Mouse (Mus musculus): Measurements from ENCODE around the gene Zfp385c. TPM values are rescaled to one million over a fixed set of nuclear protein-coding genes. Genes with fewer than 3 reads are reported as not detected.

The Zfp385c gene
- polyA plus RNA-seq, 1 experiment from 2014 or later: 0.26 TPM

GRCm38 (mm10) chr11:100628056-100628455, 64.2 kb downstream of the Zfp385c start:
- Histone ChIP-seq H3K27ac (ENCODE audit: low read length) (no peak overlapping the region), H3K4me3 (ENCODE audit: low read length) (no peak overlapping the region), H3K4me2 (ENCODE audit: low read depth, low read length) (no peak overlapping the region), H3K4me1 (replicated peaks; ENCODE audit: control insufficient read depth, insufficient read depth, low read length) (peaks cover 15% of the 10 kb centered on the region), H3K9ac (ENCODE audit: low read length) (no peak overlapping the region), H3K36me3 (ENCODE audit: control insufficient read depth, insufficient read depth, low read length) (peaks cover 10% of the 10 kb centered on the region), H3K9me3 (ENCODE audit: control insufficient read depth, low read length) (no peaks in the 10 kb centered on the region), H3K27me3 (ENCODE audit: control insufficient read depth, insufficient read depth, low read depth, low read length) (no peaks in the 10 kb centered on the region)
- ATAC-seq (ENCODE audit: low read depth): no peak
- WGBS: 65% methylated on average over 5 of the region's 5 CpGs

- peak overlapping the region; percentile 58 for H3K27ac ChIP-seq (ENCODE audit: low read length)
- H3K4me1 ChIP-seq (replicated peaks; ENCODE audit: control insufficient read depth, insufficient read depth, low read length): peaks cover 15% of the 10 kb centered on the region
- H3K27me3 ChIP-seq (ENCODE audit: control insufficient read depth, insufficient read depth, low read depth, low read length): no peaks in the 10 kb centered on the region
- no peak overlapping the region for H3K4me2 ChIP-seq (ENCODE audit: low read depth, low read length)
- H3K4me3 ChIP-seq (ENCODE audit: low read length): no peak overlapping the region
- no peak overlapping the region for H3K9ac ChIP-seq (ENCODE audit: low read length)
- ATAC-seq (ENCODE audit: low read depth): peak; percentile 44; the same call in 1 of the 2 replicates
- 13% methylated on average over 9 of the region's 9 CpGs for WGBS
- H3K9me3 ChIP-seq (ENCODE audit: control insufficient read depth, low read length): no peaks in the 10 kb centered on the region
- H3K36me3 ChIP-seq (ENCODE audit: control insufficient read depth, insufficient read depth, low read length): peaks cover 10% of the 10 kb centered on the region
Measured at GRCm38 (mm10) chr11:100626701-100627195, 65.5 kb downstream of the Zfp385c start.

GRCm38 (mm10) chr11:100625754-100626700, 66.2 kb downstream of the Zfp385c start:
- Histone ChIP-seq H3K9me3 (ENCODE audit: control insufficient read depth, low read length) (no peaks in the 10 kb centered on the region), H3K36me3 (ENCODE audit: control insufficient read depth, insufficient read depth, low read length) (peaks cover 10% of the 10 kb centered on the region), H3K4me3 (ENCODE audit: low read length) (no peak overlapping the region), H3K4me1 (replicated peaks; ENCODE audit: control insufficient read depth, insufficient read depth, low read length) (peaks cover 15% of the 10 kb centered on the region), H3K27me3 (ENCODE audit: control insufficient read depth, insufficient read depth, low read depth, low read length) (no peaks in the 10 kb centered on the region), H3K27ac (ENCODE audit: low read length) (peak overlapping the region; percentile 58), H3K9ac (ENCODE audit: low read length) (no peak overlapping the region), H3K4me2 (ENCODE audit: low read depth, low read length) (no peak overlapping the region)
- WGBS: 91% methylated on average over 23 of the region's 23 CpGs
- no peak for ATAC-seq (ENCODE audit: low read depth)

- Histone ChIP-seq H3K4me1 (replicated peaks; ENCODE audit: control insufficient read depth, insufficient read depth, low read length) (peaks cover 17% of the 10 kb centered on the region), H3K9ac (ENCODE audit: low read length) (peak overlapping the region; percentile 92; the same call in 1 of the 2 replicates), H3K27me3 (ENCODE audit: control insufficient read depth, insufficient read depth, low read depth, low read length) (no peaks in the 10 kb centered on the region), H3K27ac (ENCODE audit: low read length) (no peak overlapping the region), H3K4me3 (ENCODE audit: low read length) (peak overlapping the region; percentile 90), H3K36me3 (ENCODE audit: control insufficient read depth, insufficient read depth, low read length) (peaks cover 10% of the 10 kb centered on the region), H3K4me2 (ENCODE audit: low read depth, low read length) (peak overlapping the region; percentile 79), H3K9me3 (ENCODE audit: control insufficient read depth, low read length) (no peaks in the 10 kb centered on the region)
- WGBS: 30% methylated on average over 5 of the region's 5 CpGs
- ATAC-seq (ENCODE audit: low read depth): no peak
Measured at GRCm38 (mm10) chr11:100623867-100624266, 68.4 kb downstream of the Zfp385c start.

GRCm38 (mm10) chr11:100622714-100623113, 69.5 kb downstream of the Zfp385c start:
- Histone ChIP-seq H3K4me3 (ENCODE audit: low read length) (peak overlapping the region; percentile 90), H3K27ac (ENCODE audit: low read length) (peak overlapping the region; percentile 77), H3K4me1 (replicated peaks; ENCODE audit: control insufficient read depth, insufficient read depth, low read length) (peaks cover 20% of the 10 kb centered on the region), H3K9me3 (ENCODE audit: control insufficient read depth, low read length) (no peaks in the 10 kb centered on the region), H3K4me2 (ENCODE audit: low read depth, low read length) (peak overlapping the region; percentile 79), H3K36me3 (ENCODE audit: control insufficient read depth, insufficient read depth, low read length) (peaks cover 10% of the 10 kb centered on the region), H3K27me3 (ENCODE audit: control insufficient read depth, insufficient read depth, low read depth, low read length) (no peaks in the 10 kb centered on the region), H3K9ac (ENCODE audit: low read length) (peak overlapping the region; percentile 92)
- ATAC-seq (ENCODE audit: low read depth): peak; percentile 87
- under 1% methylated on average over 24 of the region's 24 CpGs for WGBS

- WGBS: 4% methylated on average over 11 of the region's 11 CpGs
- Histone ChIP-seq H3K4me2 (ENCODE audit: low read depth, low read length) (peak within 1 kb of the TSS; percentile 59), H3K36me3 (ENCODE audit: control insufficient read depth, insufficient read depth, low read length) (0 out of 2 replicates have a peak, but pooled peaks cover 1% of the 10 kb centered on the region), H3K27me3 (ENCODE audit: control insufficient read depth, insufficient read depth, low read depth, low read length) (no peaks in the 10 kb centered on the region), H3K9me3 (ENCODE audit: control insufficient read depth, low read length) (no peaks in the 10 kb centered on the region), H3K9ac (ENCODE audit: low read length) (peak within 1 kb of the TSS; percentile 97), H3K27ac (ENCODE audit: low read length) (peak within 1 kb of the TSS; percentile 94), H3K4me1 (replicated peaks; ENCODE audit: control insufficient read depth, insufficient read depth, low read length) (peaks cover 22% of the 10 kb centered on the region), H3K4me3 (ENCODE audit: low read length) (peak within 1 kb of the TSS; percentile 97)
- ATAC-seq (ENCODE audit: low read depth): no peak
Measured at GRCm38 (mm10) chr11:100619982-100620381, 72.3 kb downstream of the Zfp385c start, which contains the start of gene Dnajc7. TSS of gene Dnajc7 (minus strand) at chr11:100620168.

- ATAC-seq (ENCODE audit: low read depth): peak; percentile 95
- 0% methylated on average over 40 of the region's 40 CpGs for WGBS
- H3K4me1 ChIP-seq (replicated peaks; ENCODE audit: control insufficient read depth, insufficient read depth, low read length): peaks cover 22% of the 10 kb centered on the region
Measured at GRCm38 (mm10) chr11:100619485-100619975, 72.7 kb downstream of the Zfp385c start.

GRCm38 (mm10) chr11:100618761-100619484, 73.3 kb downstream of the Zfp385c start, which contains the start of gene Nkiras2:
TSS of gene Nkiras2 (plus strand) at chr11:100619244.
- Histone ChIP-seq H3K27me3 (ENCODE audit: control insufficient read depth, insufficient read depth, low read depth, low read length) (no peaks in the 10 kb centered on the region), H3K9me3 (ENCODE audit: control insufficient read depth, low read length) (no peaks in the 10 kb centered on the region), H3K4me3 (ENCODE audit: low read length) (peak within 1 kb of the TSS; percentile 97), H3K9ac (ENCODE audit: low read length) (peak within 1 kb of the TSS; percentile 97), H3K36me3 (ENCODE audit: control insufficient read depth, insufficient read depth, low read length) (no peaks in the 10 kb centered on the region), H3K27ac (ENCODE audit: low read length) (peak within 1 kb of the TSS; percentile 94), H3K4me2 (ENCODE audit: low read depth, low read length) (peak within 1 kb of the TSS; percentile 59), H3K4me1 (replicated peaks; ENCODE audit: control insufficient read depth, insufficient read depth, low read length) (peaks cover 18% of the 10 kb centered on the region)
- under 1% methylated on average over 32 of the region's 36 CpGs for WGBS
- ATAC-seq (ENCODE audit: low read depth): peak; percentile 73

More at GRCm38 (mm10) chr11:100619485-100619975, 72.7 kb downstream of the Zfp385c start:
- peak overlapping the region; percentile 94 for H3K27ac ChIP-seq (ENCODE audit: low read length)
- no peaks in the 10 kb centered on the region for H3K9me3 ChIP-seq (ENCODE audit: control insufficient read depth, low read length)
- peak overlapping the region; percentile 97 for H3K4me3 ChIP-seq (ENCODE audit: low read length)
- H3K4me2 ChIP-seq (ENCODE audit: low read depth, low read length): peak overlapping the region; percentile 59
- peak overlapping the region; percentile 97 for H3K9ac ChIP-seq (ENCODE audit: low read length)
- no peaks in the 10 kb centered on the region for H3K27me3 ChIP-seq (ENCODE audit: control insufficient read depth, insufficient read depth, low read depth, low read length)
- H3K36me3 ChIP-seq (ENCODE audit: control insufficient read depth, insufficient read depth, low read length): no peaks in the 10 kb centered on the region
